Mouse (Mus musculus) left cerebral cortex, adult 18-20 months (tissue): ENCODE data around the gene Gm14085. TPM values are rescaled to one million over a fixed set of nuclear protein-coding genes. Genes with fewer than 3 reads are reported as not detected.

Experiments used
- DNase-seq, 2 experiments: peaks; one replicate each; pipeline ENCODE4 v3.0.0; 2021 to 2022; ENCODE audit warnings: low spot score in 2 of 2, mixed read lengths in 1 of 2
- total RNA-seq, 2 experiments: library from RNA; stranded (reverse); gene quantifications; 2 replicates each; pipeline ENCODE4 v1.2.3; 2021

Gm14085 gene
- total RNA-seq, 2 experiments from 2014 or later = not detected

DNA sequence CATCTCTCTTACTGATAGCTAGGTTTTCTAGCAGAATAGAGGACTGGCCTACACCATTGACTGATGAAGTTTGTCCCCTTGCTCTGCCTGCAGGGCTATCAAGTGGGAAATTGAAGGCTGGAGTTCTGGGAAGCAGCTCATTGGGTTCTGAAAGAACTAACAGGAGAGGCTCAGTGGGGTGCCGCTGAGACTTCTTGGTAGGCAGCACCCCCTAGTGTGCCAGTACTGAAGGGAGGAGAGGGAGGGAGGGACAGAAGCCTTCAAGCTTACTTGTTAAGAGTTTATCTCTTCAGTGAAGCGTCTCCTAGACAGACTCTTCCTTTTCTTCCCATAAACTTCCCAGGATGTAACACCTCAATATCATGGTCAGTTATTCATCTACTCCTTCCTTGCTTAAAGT lies 73.6 kb downstream of the Gm14085 start:
- peak; percentile 58 to 67 for DNase-seq

DNA sequence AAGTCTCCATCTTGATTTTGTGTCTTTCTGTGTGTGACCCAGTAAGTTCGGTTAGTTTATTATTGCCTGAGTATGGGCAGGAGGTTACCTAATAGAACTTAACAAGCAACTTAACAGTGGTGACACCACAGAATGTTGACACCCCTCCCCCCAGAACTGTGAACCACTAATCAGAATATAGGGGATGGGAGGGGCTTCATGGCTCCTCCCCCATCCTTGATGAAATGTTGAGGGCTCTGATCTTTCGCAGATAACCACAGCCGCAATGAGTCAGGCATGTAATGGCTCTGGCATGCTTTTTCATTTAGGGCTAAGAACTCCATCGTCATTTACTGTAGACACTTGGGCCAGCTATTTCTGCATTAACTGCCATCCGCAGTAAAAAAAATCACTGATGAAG lies 76.5 kb downstream of the Gm14085 start:
- DNase-seq = no peak

DNA sequence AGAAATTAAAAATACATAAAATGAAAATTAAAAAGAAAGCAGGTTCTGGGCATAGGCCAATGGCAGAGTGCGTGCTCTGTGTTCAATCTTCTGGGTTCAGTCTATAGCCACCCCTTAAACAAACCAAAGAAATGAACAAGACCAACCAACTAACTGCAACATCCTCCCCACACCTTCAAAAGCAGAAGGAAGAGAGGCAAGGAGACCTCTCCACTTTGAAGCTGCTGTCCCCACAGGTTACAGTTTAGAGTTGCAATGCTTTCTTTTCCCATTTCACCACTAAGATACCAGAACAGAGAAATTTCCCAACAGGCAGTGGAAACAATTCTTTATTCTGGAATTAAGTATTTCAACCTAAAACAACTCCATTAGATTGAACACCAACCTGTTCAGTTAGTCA lies 77.5 kb downstream of the Gm14085 start:
- DNase-seq = no peak

DNA sequence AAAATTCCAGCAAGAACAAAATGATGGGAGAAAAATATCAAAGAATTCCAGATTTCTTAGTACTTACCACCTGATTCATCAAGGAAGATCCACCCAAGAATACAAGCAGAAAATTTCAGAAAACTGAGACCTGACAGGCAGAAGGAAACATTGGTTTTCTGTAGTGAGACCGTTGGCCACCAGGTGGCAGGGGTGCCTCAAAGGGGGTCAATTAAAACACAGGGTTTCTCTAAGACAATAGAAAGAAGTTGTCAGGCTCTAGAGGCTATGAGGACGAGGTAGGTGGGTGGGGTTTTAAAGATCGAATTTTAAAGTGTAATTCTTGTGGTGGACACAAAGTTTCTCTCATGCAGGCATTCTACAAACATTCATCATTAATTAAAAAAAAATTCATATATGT lies 84.7 kb downstream of the Gm14085 start:
- DNase-seq = peak; percentile 51 to 70

DNA sequence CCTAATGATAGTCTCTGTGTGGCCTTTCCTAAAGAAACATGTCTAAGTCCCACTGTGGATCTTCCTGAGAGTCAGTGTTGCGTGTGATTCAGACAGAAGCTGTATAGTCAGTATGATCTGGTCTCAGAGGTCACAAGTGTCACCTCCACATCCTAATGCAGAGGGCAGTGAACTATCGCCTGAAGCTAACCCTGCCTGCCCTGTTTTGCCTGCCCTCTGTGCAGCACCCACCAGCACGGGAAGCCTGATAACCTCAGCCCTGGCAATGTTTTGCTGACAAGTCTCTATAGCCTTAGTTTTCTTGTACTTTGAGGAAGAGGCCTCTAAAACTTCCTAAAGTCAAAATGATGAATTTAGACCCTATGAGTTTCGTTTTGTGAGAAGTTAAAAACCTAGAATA lies 85.7 kb downstream of the Gm14085 start:
- DNase-seq = no peak

DNA sequence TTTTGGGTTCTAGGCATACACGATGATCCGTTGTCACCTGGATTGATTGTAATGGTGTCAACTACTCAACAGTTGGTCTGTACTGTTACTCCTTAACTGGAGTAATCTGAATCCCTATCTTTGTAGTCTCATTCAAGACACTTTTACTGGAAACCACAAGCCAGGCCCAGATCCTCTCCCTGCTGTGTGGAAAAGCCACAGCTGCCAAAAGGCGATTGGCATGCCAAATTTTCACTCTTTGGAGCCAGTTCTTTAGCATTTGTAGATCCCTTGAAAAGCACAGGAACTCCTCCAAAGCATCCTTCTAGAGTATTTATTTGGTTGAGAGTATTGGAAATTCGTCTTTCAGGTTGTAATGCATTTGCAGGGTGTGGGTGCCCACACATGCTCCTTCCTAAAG lies 86.6 kb downstream of the Gm14085 start:
- DNase-seq = no peak

DNA sequence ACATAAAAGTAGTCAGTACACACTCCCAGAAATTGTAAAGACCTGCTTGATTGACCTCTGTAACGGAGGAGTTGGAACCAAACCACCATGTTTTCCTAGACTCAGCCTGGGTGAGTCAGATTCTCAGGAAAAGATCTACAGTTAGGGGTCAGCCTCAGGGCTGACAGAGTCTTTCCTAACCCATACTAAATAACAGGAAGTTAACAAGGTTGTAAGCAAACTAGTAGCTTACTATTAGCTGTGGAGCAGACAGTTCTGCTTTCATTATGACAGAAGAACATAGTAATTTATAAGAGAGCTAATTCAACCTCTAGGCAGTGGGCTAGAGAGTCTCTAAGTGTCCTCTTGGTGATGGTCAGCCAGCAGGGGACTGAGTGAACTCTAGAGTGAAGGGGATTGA lies 87.7 kb downstream of the Gm14085 start:
- no peak for DNase-seq

DNA sequence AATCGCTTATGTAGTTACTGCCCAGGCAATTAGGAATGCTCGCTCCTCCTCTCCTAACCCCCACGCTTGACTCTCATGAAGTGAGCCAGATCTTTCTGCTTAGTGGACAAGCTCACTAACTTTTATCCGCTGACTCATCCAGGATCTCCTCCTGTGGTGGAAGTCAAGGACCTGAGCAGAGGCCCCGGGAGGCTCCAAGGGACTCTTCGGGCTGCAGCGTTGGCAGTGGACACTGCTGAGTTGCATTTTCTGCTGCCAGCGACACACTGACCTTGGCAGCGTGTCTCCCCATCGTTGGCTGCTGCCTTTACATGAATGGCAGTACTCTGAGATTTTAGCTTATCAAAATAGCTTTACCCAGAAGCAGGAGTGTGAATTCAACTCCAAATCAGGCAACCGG lies 90.7 kb downstream of the Gm14085 start:
- DNase-seq = no peak

DNA sequence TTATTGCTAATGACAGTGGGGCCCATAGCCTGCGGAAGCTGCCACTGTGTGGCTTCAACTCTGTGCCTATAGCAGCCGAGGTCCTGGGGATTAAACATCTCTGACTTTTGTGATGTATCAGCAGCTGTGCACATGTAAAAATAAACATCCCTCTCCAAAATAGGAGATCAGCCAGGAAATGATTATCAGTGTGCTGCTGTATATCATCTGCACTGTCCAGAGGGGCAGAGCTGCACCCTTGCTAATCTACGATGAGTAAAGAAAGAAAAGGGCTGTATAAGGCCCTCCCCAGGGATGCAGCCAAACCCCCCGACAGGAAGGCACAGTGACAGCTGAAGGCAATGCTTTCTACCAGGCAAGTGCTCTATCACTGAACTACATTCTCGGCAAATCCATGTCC lies 91.6 kb downstream of the Gm14085 start:
- DNase-seq = no peak

DNA sequence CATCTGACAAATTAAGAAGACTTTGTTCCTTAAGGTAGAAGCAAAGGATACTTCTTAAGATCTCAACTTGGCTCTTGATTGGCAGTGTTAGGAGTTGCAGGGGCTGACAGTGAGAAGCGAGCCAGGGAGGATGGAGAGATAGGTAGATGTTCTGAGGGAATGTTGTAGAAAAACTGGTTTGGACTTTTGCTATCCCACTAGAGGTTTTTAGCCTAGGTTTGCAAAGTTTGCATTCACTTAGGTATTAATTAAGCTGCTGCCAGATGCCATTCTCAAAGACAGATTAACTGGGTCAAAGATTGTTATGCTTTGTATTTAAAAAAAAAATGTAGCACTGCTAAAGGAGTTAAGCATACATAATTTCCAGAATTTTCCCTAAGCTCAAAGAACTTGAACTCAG lies 92.6 kb downstream of the Gm14085 start:
- no peak for DNase-seq

Other genes with a start within 250 kb of the Gm14085 start
- gene Duox2, start 186.5 kb upstream of the Gm14085 start, total RNA-seq = not detected
- not detected for gene Duoxa2, start 186.0 kb upstream of the Gm14085 start, total RNA-seq
- under 1 TPM in 1 of 2 experiments, not detected in 1; 0.23 TPM for gene Duoxa1, start 171.2 kb upstream of the Gm14085 start, total RNA-seq
- not detected for gene Duox1, start 169.3 kb upstream of the Gm14085 start, total RNA-seq
- 10 to 100 TPM; 70.5 to 76.1 TPM for gene Shf, start 115.8 kb upstream of the Gm14085 start, total RNA-seq
- gene Slc28a2, start 58.5 kb upstream of the Gm14085 start, total RNA-seq = under 1 TPM; 0.26 to 0.30 TPM
- gene Gatm, start 126.4 kb downstream of the Gm14085 start, total RNA-seq = 10 to 100 TPM; 66.0 to 74.6 TPM
- gene AA467197, start 152.0 kb downstream of the Gm14085 start, total RNA-seq = not detected
- 10 to 100 TPM; 49.1 to 50.6 TPM for gene Slc30a4, start 217.7 kb downstream of the Gm14085 start, total RNA-seq